Mouse (Mus musculus) thymus, adult 2 months (tissue): ENCODE data around the gene Rusc2. TPM values are rescaled to one million over a fixed set of nuclear protein-coding genes. Genes with fewer than 3 reads are reported as not detected.

Source experiments
- DNase-seq: peaks from one replicate; pipeline ENCODE4 v3.0.0; 2021
- H3K27ac ChIP-seq: fragments of 200-500 bp; 2 replicates; pipeline ENCODE4 v1.5.1; 2012; ENCODE audit warnings: low read length, control low read depth; ENCODE audit not compliant: control insufficient read depth, insufficient read depth
- H3K27me3 ChIP-seq: fragments of 200-500 bp; 2 replicates; pipeline ENCODE4 v1.6.1; 2012; ENCODE audit warnings: mild to moderate bottlenecking, low read length, moderate library complexity, mixed read lengths; ENCODE audit not compliant: control insufficient read depth, insufficient read depth
- H3K36me3 ChIP-seq: fragments of 200-500 bp; 2 replicates; pipeline ENCODE4 v1.6.1; 2012; ENCODE audit warnings: mild to moderate bottlenecking, low read length, moderate library complexity; ENCODE audit not compliant: control insufficient read depth, insufficient read depth
- H3K4me1 ChIP-seq: fragments of 200-500 bp; replicated peaks from 2 replicates; pipeline ENCODE4 v1.6.1; 2012; ENCODE audit warnings: low read length; ENCODE audit not compliant: control insufficient read depth, insufficient read depth
- H3K4me3 ChIP-seq: fragments of 200-500 bp; 2 replicates; pipeline ENCODE4 v1.5.1; 2012; ENCODE audit warnings: mild to moderate bottlenecking, low read length, control low read depth, moderate library complexity; ENCODE audit not compliant: control insufficient read depth, insufficient read depth
- CTCF ChIP-seq: fragments of 200-500 bp; IDR thresholded peaks from 2 replicates; pipeline ENCODE4 v1.5.1; 2012; ENCODE audit warnings: mild to moderate bottlenecking, control low read depth, low read length, moderate library complexity, borderline replicate concordance; ENCODE audit not compliant: control insufficient read depth, poor library complexity, insufficient read depth; ENCODE audit errors: extremely low read depth
- POLR2A ChIP-seq: fragments of 200-500 bp; IDR thresholded peaks from 2 replicates; pipeline ENCODE4 v1.6.1; 2012; ENCODE audit warnings: mild to moderate bottlenecking, low read length, control low read depth, moderate library complexity; ENCODE audit not compliant: control insufficient read depth, poor library complexity, insufficient read depth; ENCODE audit errors: extremely low read depth
- WGBS: fragments of 180-500 bp; shearing (Covaris S2); methylation state at CpG from one replicate; pipeline ENCODE4 v1.1.7; 2018; 5-methylcytosine and 5-hydroxymethylcytosine counted together
- polyA plus RNA-seq: library from polyadenylated mRNA; depleted of rRNA; stranded (reverse); fragments of >200 nt; gene quantifications from 2 replicates; pipeline ENCODE4 v1.2.3, GENCODE M21; 2012

Gene Rusc2
- polyA plus RNA-seq, 1 experiment, result 4.2 TPM

GRCm38 (mm10) chr4:43423267-43423934 lies 41.6 kb downstream of the Rusc2 start:
- no peaks in the 10 kb centered on the region; the same call in 1 of the 2 replicates for H3K27me3 ChIP-seq
- peaks cover 27% of the 10 kb centered on the region for H3K4me1 ChIP-seq
- 87% methylated on average over 20 of the region's 20 CpGs for WGBS
- DNase-seq, result no peak
- no peak for TF ChIP-seq CTCF
- TF ChIP-seq POLR2A, result no peak
- no peak overlapping the region for H3K4me3 ChIP-seq
- H3K36me3 ChIP-seq, result no peaks in the 10 kb centered on the region
- H3K27ac ChIP-seq, result no peak overlapping the region

GRCm38 (mm10) chr4:43424072-43424471 lies 42.3 kb downstream of the Rusc2 start:
- no peaks in the 10 kb centered on the region for H3K36me3 ChIP-seq

GRCm38 (mm10) chr4:43425197-43425596 lies 43.4 kb downstream of the Rusc2 start:
- Histone ChIP-seq H3K27me3 (no peaks in the 10 kb centered on the region; the same call in 1 of the 2 replicates), H3K36me3 (no peaks in the 10 kb centered on the region), H3K27ac (no peak overlapping the region), H3K4me1 (peaks cover 34% of the 10 kb centered on the region), H3K4me3 (0 out of 2 replicates have a peak overlapping the region, but pooled peaks have one; percentile 0)
- no peak for DNase-seq
- TF ChIP-seq CTCF (no peak), POLR2A (no peak)
- WGBS, result 59% methylated on average over 14 of the region's 14 CpGs

More at GRCm38 (mm10) chr4:43424072-43424471, 42.3 kb downstream of the Rusc2 start:
- H3K4me3 ChIP-seq, result no peak overlapping the region
- no peak overlapping the region for H3K27ac ChIP-seq
- H3K27me3 ChIP-seq, result no peaks in the 10 kb centered on the region; the same call in 1 of the 2 replicates
- TF ChIP-seq CTCF (no peak), POLR2A (no peak)
- peaks cover 33% of the 10 kb centered on the region for H3K4me1 ChIP-seq
- no peak for DNase-seq
- 94% methylated on average over 9 of the region's 9 CpGs for WGBS

GRCm38 (mm10) chr4:43425648-43426380 lies 44.0 kb downstream of the Rusc2 start:
- no peaks in the 10 kb centered on the region for H3K36me3 ChIP-seq
- WGBS, result 22% methylated on average over 31 of the region's 31 CpGs
- H3K27ac ChIP-seq, result no peak overlapping the region
- peaks cover 34% of the 10 kb centered on the region for H3K4me1 ChIP-seq
- no peaks in the 10 kb centered on the region; the same call in 1 of the 2 replicates for H3K27me3 ChIP-seq
- 0 out of 2 replicates have a peak overlapping the region, but pooled peaks have one; percentile 0 for H3K4me3 ChIP-seq
- peak; percentile 42 for DNase-seq
- TF ChIP-seq POLR2A (no peak), CTCF (no peak)

- TF ChIP-seq POLR2A, result no peak
- TF ChIP-seq CTCF, result no peak
- peaks cover 34% of the 10 kb centered on the region for H3K4me1 ChIP-seq
- no peaks in the 10 kb centered on the region; the same call in 1 of the 2 replicates for H3K27me3 ChIP-seq
- 83% methylated on average over 10 of the region's 10 CpGs for WGBS
- DNase-seq, result no peak
- H3K27ac ChIP-seq, result no peak overlapping the region
- no peaks in the 10 kb centered on the region for H3K36me3 ChIP-seq
- no peak overlapping the region for H3K4me3 ChIP-seq
These were observed 44.7 kb downstream of the Rusc2 start for GRCm38 (mm10) chr4:43426487-43426886.

GRCm38 (mm10) chr4:43427501-43428179 lies 45.9 kb downstream of the Rusc2 start:
- H3K27me3 ChIP-seq, result no peaks in the 10 kb centered on the region; the same call in 1 of the 2 replicates
- 3% methylated on average over 23 of the region's 23 CpGs for WGBS
- peak; percentile 88 for DNase-seq
- no peak for TF ChIP-seq CTCF
- TF ChIP-seq POLR2A, result no peak
- H3K36me3 ChIP-seq, result no peaks in the 10 kb centered on the region
- H3K27ac ChIP-seq, result peak overlapping the region; percentile 72
- peaks cover 36% of the 10 kb centered on the region for H3K4me1 ChIP-seq
- peak overlapping the region; percentile 17 for H3K4me3 ChIP-seq
